Mouse (Mus musculus) midbrain, postnatal 0 days (tissue): ENCODE results near the gene Npas3. TPM values are rescaled to one million over a fixed set of nuclear protein-coding genes. Genes with fewer than 3 reads are reported as not detected.

Source experiments
- ATAC-seq: fragments of 200-750 bp; cut with Nextera tagmentation; 2 replicates; pipeline ENCODE4 v1.8.0; 2017; ENCODE audit warnings: moderate number of reproducible peaks, mild to moderate bottlenecking, moderate TSS enrichment, moderate library complexity; ENCODE audit not compliant: low FRiP score
- DNase-seq: peaks from one replicate; pipeline ENCODE4 v3.0.0-alpha.2; 2015; ENCODE audit warnings: low spot score
- H3K27ac ChIP-seq: fragments of 300-500 bp; sonication (generic); 2 replicates; pipeline ENCODE4 v1.5.1; 2014; ENCODE audit warnings: low read depth, mild to moderate bottlenecking, low read length, mixed read lengths
- H3K27me3 ChIP-seq: fragments of 300-500 bp; sonication (generic); 2 replicates; pipeline ENCODE4 v1.6.1; 2014; ENCODE audit warnings: low read length, control low read depth, mixed read lengths; ENCODE audit not compliant: insufficient read depth
- H3K36me3 ChIP-seq: fragments of 300-500 bp; sonication (generic); 2 replicates; pipeline ENCODE4 v1.6.1; 2014; ENCODE audit warnings: low read length, control low read depth, mixed read lengths; ENCODE audit not compliant: insufficient read depth
- H3K4me1 ChIP-seq: fragments of 300-500 bp; sonication (generic); 2 replicates; pipeline ENCODE4 v1.6.1; 2014; ENCODE audit warnings: mild to moderate bottlenecking, control low read depth, antibody characterized with exemption, low read length, mixed read lengths; ENCODE audit not compliant: insufficient read depth
- H3K4me2 ChIP-seq: fragments of 300-500 bp; sonication (generic); 2 replicates; pipeline ENCODE4 v1.6.1; 2014; ENCODE audit warnings: low read depth, mild to moderate bottlenecking, low read length, mixed read lengths; ENCODE audit not compliant: poor library complexity, severe bottlenecking
- H3K4me3 ChIP-seq: fragments of 300-500 bp; sonication (generic); 2 replicates; pipeline ENCODE4 v1.5.1; 2014; ENCODE audit warnings: low read depth, mild to moderate bottlenecking, low read length, moderate library complexity
- H3K9ac ChIP-seq: fragments of 300-500 bp; sonication (generic); replicated peaks from 2 replicates; pipeline ENCODE4 v1.6.1; 2014; ENCODE audit warnings: mild to moderate bottlenecking, low read length, moderate library complexity, mixed read lengths; ENCODE audit not compliant: poor library complexity, severe bottlenecking
- H3K9me3 ChIP-seq: fragments of 300-500 bp; sonication (generic); 2 replicates; pipeline ENCODE4 v1.6.1; 2016; ENCODE audit warnings: low read length, control low read depth
- CTCF ChIP-seq: IDR thresholded peaks from 2 replicates; pipeline ENCODE4 v1.5.1; 2016; ENCODE audit warnings: antibody characterized with exemption, mild to moderate bottlenecking
- WGBS: fragments of 180-500 bp; shearing (Covaris S2); extraction: QIAGEN DNeasy Blood & Tissue Kit; methylation state at CpG from one replicate; pipeline ENCODE4 v1.1.7; 2014; 5-methylcytosine and 5-hydroxymethylcytosine counted together
- polyA plus RNA-seq: library from polyadenylated mRNA; unstranded; fragments of >200 nt; fragmentation: Nextera tagmentation; extraction: Ambion mirVana; gene quantifications from 2 replicates; pipeline ENCODE4 v1.2.1, GENCODE M21; 2015
- total RNA-seq: library from RNA; depleted of rRNA; stranded (reverse); fragments of >200 nt; gene quantifications from 2 replicates; pipeline ENCODE4 v1.2.3, GENCODE M21; 2014; rRNA removed

Gene Npas3
- total RNA-seq (53.8 and 58.7 TPM in 2 replicates), polyA plus RNA-seq (30.0 and 34.2 TPM in 2 replicates)

DNA sequence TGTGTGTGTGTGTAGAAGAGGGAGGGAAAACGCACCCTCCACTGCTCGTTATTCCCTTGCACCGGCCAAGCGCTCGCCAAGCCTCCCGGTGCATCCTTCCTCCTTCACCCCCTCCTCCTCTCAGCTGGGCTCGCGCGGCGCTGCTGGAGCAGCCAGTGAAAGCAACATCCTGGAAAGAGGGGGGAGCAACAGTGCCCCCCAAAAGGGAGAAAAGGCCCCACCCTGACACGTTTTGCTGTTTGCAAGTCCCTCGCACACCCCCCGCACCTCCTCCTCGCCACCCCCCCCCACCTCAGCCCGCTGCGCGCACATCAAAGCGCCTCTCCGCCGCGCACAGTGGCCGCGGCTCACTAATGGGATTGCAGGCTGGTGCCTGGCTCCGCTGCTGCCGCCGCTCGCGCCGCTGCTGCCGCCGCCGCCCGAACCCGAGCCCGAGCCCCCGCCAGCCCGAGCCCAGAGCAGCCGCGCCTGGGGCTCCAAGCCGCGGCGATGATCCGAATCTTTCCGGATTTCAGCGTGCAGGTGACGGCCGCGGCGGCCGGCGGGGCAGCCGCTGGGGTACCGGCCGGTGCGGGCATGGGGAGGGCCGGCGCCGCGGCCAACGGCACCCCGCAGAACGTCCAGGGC, at the start of gene Npas3:
Gene Npas3 (plus strand): TSS at position 577 of the 627 bp plus-strand sequence.
- Histone ChIP-seq H3K4me3 (peak within 1 kb of the TSS; percentile 79), H3K4me1 (peaks cover 4% of the 10 kb centered on the region; the same call in 1 of the 2 replicates), H3K4me2 (peak within 1 kb of the TSS; percentile 92), H3K27ac (peak within 1 kb of the TSS; percentile 75), H3K9me3 (no peaks in the 10 kb centered on the region), H3K9ac (peak within 1 kb of the TSS; percentile 75), H3K36me3 (no peaks in the 10 kb centered on the region), H3K27me3 (no peaks in the 10 kb centered on the region)
- DNase-seq (peak; percentile 81), ATAC-seq (peak; percentile 82)
- TF ChIP-seq CTCF: no peak
- 1% methylated on average over 44 of the region's 62 CpGs for WGBS

DNA sequence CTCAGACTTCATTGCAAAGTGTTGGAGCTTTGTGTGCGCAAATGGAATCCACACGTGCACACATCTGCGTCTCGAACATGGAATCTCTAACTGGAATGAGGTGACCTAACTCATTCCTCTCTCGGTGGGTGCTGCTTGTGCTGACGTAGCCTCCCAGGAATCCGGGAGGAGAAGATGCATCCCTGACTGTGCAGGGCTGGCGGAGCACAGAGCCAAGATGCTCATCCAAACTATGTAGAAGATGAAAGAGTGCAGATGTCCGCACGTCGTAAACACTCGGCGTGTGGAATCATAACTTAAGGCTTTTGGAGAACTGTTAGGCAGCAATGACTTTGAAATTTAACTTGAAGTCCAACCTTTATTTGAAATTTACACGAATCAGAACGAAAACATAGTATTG, 31.3 kb upstream of the Npas3 start:
- H3K27me3 ChIP-seq: no peaks in the 10 kb centered on the region
- H3K9ac ChIP-seq: no peak overlapping the region
- 91% methylated on average over 15 of the region's 15 CpGs for WGBS
- no peak overlapping the region for H3K4me2 ChIP-seq
- ATAC-seq (no peak), DNase-seq (no peak)
- TF ChIP-seq CTCF: no peak
- H3K9me3 ChIP-seq: no peaks in the 10 kb centered on the region
- no peak overlapping the region for H3K4me3 ChIP-seq
- H3K4me1 ChIP-seq: no peaks in the 10 kb centered on the region
- no peak overlapping the region for H3K27ac ChIP-seq
- no peaks in the 10 kb centered on the region for H3K36me3 ChIP-seq

DNA sequence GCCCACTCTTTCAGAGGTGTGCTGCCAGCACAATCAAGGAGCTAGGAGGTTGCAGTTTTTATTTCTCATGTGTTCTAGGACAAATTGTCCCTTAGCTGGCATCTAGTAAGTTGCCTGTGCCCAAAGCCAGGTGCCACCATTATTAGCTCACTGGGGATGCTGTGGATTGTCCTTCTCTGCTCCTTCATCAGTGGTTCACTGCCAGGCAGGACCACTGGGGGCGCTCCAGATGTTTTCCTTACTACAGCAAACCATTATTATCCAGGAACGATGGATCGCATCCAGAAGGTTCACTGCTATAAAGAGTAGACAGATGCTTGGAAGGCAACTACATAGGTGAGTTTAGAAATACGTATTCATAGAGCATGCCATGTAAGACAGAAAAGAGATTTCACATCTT, 25.7 kb upstream of the Npas3 start:
- H3K9me3 ChIP-seq: no peaks in the 10 kb centered on the region
- ATAC-seq: no peak
- H3K9ac ChIP-seq: no peak overlapping the region
- no peak overlapping the region for H3K4me3 ChIP-seq
- H3K4me1 ChIP-seq: 0 out of 2 replicates have a peak, but pooled peaks cover 5% of the 10 kb centered on the region
- no peak overlapping the region for H3K4me2 ChIP-seq
- H3K27me3 ChIP-seq: no peaks in the 10 kb centered on the region
- H3K36me3 ChIP-seq: no peaks in the 10 kb centered on the region
- 66% methylated on average over 4 of the region's 4 CpGs for WGBS
- DNase-seq: no peak
- no peak overlapping the region for H3K27ac ChIP-seq
- TF ChIP-seq CTCF: peak; percentile 31; the same call in 1 of the 2 replicates

DNA sequence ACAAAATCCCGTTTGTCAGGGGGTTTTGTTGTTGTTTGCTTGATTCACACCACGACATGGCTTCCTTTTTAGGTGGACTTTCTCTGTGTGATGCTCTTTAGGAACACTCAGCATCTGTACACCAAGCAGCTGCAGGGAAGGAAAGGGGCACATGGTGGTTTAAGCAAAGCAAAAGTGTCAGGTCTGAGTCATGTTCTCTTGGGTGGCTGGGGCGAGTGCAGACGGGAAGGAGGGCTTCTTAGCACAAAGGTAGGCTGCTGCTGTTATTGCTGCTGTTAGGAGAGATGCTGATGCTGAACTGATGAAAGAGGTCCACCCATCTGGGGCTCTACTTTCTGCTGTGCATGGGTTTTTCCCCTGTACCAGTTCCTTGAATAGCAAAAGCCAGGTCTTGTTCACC, 21.1 kb upstream of the Npas3 start:
- H3K4me3 ChIP-seq: no peak overlapping the region
- ATAC-seq (no peak), DNase-seq (no peak)
- H3K27ac ChIP-seq: no peak overlapping the region
- H3K36me3 ChIP-seq: no peaks in the 10 kb centered on the region
- H3K9ac ChIP-seq: no peak overlapping the region
- H3K27me3 ChIP-seq: peaks cover 3% of the 10 kb centered on the region; the same call in 1 of the 2 replicates
- no peaks in the 10 kb centered on the region for H3K9me3 ChIP-seq
- H3K4me2 ChIP-seq: no peak overlapping the region
- 0 out of 2 replicates have a peak, but pooled peaks cover 5% of the 10 kb centered on the region for H3K4me1 ChIP-seq
- 39% methylated on average over 4 of the region's 4 CpGs for WGBS
- TF ChIP-seq CTCF: no peak

DNA sequence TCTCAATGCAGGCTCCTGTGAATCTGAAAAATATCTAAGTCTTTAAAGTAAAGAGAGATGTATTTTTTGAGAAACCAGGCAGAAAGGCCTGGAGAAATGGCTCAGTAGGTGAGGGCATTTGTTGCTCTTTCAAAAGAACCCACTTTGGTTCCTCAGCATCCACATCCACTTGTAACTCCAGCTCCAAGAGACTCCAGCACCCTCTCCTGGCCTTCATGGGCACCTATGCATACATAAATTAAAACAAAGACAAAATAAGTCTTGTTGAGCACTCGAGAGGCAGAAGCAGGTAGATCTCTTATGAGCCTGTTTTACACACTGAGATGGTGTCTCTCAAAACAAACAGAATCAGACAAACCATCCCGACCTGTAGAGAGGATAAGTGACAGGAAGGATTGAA, 19.1 kb upstream of the Npas3 start:
- H3K27ac ChIP-seq: no peak overlapping the region
- no peak overlapping the region for H3K4me2 ChIP-seq
- no peak for ATAC-seq
- peaks cover 3% of the 10 kb centered on the region; the same call in 1 of the 2 replicates for H3K27me3 ChIP-seq
- H3K4me1 ChIP-seq: 0 out of 2 replicates have a peak, but pooled peaks cover 5% of the 10 kb centered on the region
- H3K9ac ChIP-seq: no peak overlapping the region
- H3K4me3 ChIP-seq: no peak overlapping the region
- H3K36me3 ChIP-seq: no peaks in the 10 kb centered on the region
- no peaks in the 10 kb centered on the region for H3K9me3 ChIP-seq
- TF ChIP-seq CTCF: no peak
- no peak for DNase-seq
- 82% methylated on average over 2 of the region's 2 CpGs for WGBS

DNA sequence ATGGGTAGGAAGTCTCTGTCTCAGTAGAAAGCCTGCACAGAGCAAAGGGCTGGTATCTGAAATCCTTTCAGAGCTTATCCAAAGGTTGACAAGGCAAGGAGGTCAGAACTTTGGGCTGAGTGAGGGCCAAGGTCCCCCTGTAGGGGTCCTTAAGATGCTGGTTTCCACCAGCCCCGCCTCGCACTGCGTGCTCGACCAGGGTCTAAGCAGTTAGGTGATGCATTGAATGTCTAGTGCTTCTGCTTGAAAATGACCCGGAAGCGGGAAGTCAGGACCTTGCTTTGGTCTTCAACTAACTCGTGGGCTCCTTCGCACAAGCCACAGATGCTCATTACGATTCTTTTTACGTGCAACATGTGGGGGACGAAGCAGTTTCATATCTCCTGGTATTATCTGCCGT, 2.3 kb upstream of the Npas3 start:
- Histone ChIP-seq H3K4me3 (peak overlapping the region; percentile 79), H3K36me3 (no peaks in the 10 kb centered on the region), H3K9ac (peak overlapping the region; percentile 39; the same call in 1 of the 2 replicates), H3K27me3 (no peaks in the 10 kb centered on the region), H3K9me3 (no peaks in the 10 kb centered on the region), H3K27ac (no peak overlapping the region), H3K4me2 (peak overlapping the region; percentile 92), H3K4me1 (peaks cover 4% of the 10 kb centered on the region; the same call in 1 of the 2 replicates)
- no peak for ATAC-seq
- 4% methylated on average over 12 of the region's 12 CpGs for WGBS
- no peak for DNase-seq
- no peak for TF ChIP-seq CTCF
